Mouse (Mus musculus): ENCODE measurements around the gene Cldn15. TPM values are rescaled to one million over a fixed set of nuclear protein-coding genes. Genes with fewer than 3 reads are reported as not detected.

Cldn15 gene
- polyA plus RNA-seq, 1 experiment from 2014 or later, result 0.16 TPM

DNA sequence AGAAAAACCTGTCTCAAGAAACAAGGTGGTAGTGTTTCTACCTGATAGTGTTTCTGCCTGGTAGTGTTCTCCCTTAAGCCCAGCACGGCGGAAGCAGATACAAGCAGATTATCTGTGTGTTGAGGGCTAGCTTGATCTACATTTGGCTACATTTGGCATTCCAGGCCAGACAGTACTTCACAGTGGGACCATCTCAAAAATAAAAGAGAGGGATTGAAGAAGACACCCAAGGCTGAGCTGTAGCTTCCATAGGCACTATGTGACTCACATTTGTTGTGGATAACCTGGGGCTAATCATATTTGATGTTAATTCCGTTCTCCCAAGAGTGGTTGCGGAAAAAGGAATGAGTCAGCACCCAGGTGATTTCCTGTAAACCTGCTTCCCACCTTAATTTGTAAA lies 14.3 kb upstream of the Cldn15 start:
- H3K4me3 ChIP-seq (replicated peaks), result peak overlapping the region; percentile 86; the same call in 1 of the 2 replicates

DNA sequence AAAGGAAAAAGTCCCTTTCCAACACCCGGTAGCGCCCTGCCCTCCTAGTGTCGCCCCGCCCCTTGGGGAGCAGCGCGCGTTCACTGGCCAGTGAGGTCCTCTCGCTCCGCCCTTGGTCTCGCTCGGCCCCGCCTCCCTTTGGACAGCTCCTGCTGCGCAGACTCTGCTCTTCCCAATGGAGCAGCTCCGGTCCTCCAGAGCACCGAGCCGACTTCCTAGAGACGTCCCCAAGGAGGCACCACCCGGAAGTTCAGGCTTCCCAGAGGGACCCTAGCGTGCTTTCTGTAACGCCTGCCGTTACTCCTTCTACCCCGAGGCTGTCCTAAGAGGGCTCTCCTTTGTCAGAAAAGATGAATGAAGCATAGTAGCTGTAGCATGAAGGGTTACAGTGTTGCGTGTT lies 13.4 kb upstream of the Cldn15 start, which contains the start of gene Fis1:
Fis1 (plus strand) TSS at position 261 of the 400 bp plus-strand sequence.
- peaks cover 29% of the 10 kb centered on the region for H3K4me1 ChIP-seq (replicated peaks)
- 1% methylated on average over 23 of the region's 23 CpGs for WGBS
- peaks cover 17% of the 10 kb centered on the region for H3K36me3 ChIP-seq
- H3K27ac ChIP-seq, result peak within 1 kb of the TSS; percentile 79
- no peaks in the 10 kb centered on the region for H3K9me3 ChIP-seq
- no peaks in the 10 kb centered on the region for H3K27me3 ChIP-seq
- H3K4me3 ChIP-seq (replicated peaks), result peak within 1 kb of the TSS; percentile 86
- peak within 1 kb of the TSS; percentile 90 for H3K9ac ChIP-seq (replicated peaks)
- peak within 1 kb of the TSS; percentile 85 for H3K4me2 ChIP-seq (replicated peaks)
- peak; percentile 98 for ATAC-seq

More for the DNA sequence above, 14.3 kb upstream of the Cldn15 start:
- Histone ChIP-seq H3K27me3 (no peaks in the 10 kb centered on the region), H3K9ac (replicated peaks) (no peak overlapping the region), H3K9me3 (no peaks in the 10 kb centered on the region), H3K4me2 (replicated peaks) (peak overlapping the region; percentile 85), H3K36me3 (peaks cover 10% of the 10 kb centered on the region; the same call in 1 of the 2 replicates), H3K27ac (no peak overlapping the region), H3K4me1 (replicated peaks) (peaks cover 29% of the 10 kb centered on the region)
- WGBS, result 78% methylated on average over 4 of the region's 4 CpGs
- ATAC-seq, result no peak

DNA sequence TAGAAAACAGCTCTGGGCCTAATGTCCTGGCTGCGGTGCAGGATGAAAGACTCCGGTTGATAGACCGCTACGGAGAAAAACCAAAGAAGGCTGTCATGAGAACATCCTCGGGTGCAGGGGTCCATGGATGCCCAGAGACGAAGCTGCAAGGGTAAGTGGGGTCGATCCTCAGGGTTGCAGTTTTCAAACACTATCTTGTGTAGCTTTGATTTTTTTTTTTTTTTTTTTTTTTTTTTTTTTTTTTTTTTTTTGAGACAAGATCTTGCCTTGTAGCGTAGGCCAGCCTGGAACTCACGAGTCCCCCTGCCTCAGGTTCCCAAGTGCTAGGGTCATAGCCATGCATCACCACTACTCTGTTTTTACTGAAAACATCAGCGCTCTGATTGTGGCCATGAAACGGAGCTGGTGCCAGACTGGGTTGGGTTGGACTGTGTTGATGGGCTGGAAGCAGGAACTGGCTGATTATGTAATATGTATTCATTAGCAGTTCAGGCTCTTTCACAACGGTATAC lies 12.9 kb upstream of the Cldn15 start:
- no peaks in the 10 kb centered on the region for H3K27me3 ChIP-seq
- peak overlapping the region; percentile 85 for H3K4me2 ChIP-seq (replicated peaks)
- peak overlapping the region; percentile 79 for H3K27ac ChIP-seq
- WGBS, result 2% methylated on average over 12 of the region's 12 CpGs
- peaks cover 29% of the 10 kb centered on the region for H3K4me1 ChIP-seq (replicated peaks)
- ATAC-seq, result no peak; the same call in 1 of the 2 replicates
- H3K4me3 ChIP-seq (replicated peaks), result peak overlapping the region; percentile 86
- peaks cover 17% of the 10 kb centered on the region for H3K36me3 ChIP-seq
- peak overlapping the region; percentile 90 for H3K9ac ChIP-seq (replicated peaks)
- H3K9me3 ChIP-seq, result no peaks in the 10 kb centered on the region

DNA sequence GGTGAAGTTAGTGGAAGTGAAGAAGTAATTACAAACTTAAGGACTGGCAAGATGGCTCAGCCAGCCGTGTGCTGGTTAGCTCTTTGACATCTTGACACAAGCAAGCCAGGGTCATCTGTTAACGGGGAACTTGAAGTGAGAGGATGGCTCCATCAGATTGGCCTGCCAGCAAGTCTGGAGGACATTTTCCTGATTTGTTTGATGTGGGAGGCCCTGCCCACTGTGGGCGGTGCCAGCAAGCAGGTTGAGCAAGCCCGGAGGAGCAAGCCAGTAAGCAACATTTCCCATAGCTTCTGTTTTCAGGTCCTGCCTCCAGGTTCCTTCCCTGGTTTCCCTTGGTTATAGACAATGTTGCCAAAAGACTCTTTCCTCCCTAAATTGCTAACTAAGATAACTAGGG lies 10.8 kb upstream of the Cldn15 start:
- Histone ChIP-seq H3K27me3 (no peaks in the 10 kb centered on the region), H3K4me3 (replicated peaks) (no peak overlapping the region; the same call in 1 of the 2 replicates), H3K36me3 (peaks cover 17% of the 10 kb centered on the region), H3K4me2 (replicated peaks) (no peak overlapping the region), H3K9ac (replicated peaks) (no peak overlapping the region), H3K27ac (no peak overlapping the region), H3K4me1 (replicated peaks) (peaks cover 30% of the 10 kb centered on the region), H3K9me3 (no peaks in the 10 kb centered on the region)
- ATAC-seq, result no peak
- WGBS, result 83% methylated on average over 4 of the region's 4 CpGs

DNA sequence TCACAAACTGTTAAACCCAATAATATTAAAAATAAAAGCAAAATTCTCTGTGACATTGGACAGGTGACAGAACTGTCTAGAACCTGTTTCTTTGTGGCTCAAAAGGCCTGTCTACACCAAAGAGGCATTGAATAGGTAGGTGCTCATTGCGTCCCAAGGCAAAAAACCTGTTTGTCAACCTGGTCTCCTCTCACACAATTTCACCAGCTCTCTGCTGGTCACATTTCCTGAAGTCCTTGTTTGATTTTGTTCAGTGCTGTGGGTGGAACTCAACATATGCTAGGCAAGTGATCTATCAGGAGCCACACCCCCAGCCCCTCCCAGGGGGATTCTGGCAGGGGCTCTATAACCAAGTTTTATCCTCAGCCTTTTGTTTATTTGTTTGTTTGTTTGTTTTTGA lies 9.2 kb upstream of the Cldn15 start:
- Histone ChIP-seq H3K4me1 (replicated peaks) (peaks cover 41% of the 10 kb centered on the region), H3K36me3 (peaks cover 17% of the 10 kb centered on the region), H3K9me3 (no peaks in the 10 kb centered on the region), H3K4me3 (replicated peaks) (no peak overlapping the region), H3K27ac (no peak overlapping the region), H3K4me2 (replicated peaks) (no peak overlapping the region), H3K9ac (replicated peaks) (no peak overlapping the region), H3K27me3 (no peaks in the 10 kb centered on the region)
- 97% methylated on average over 1 of the region's 1 CpGs for WGBS
- no peak for ATAC-seq

DNA sequence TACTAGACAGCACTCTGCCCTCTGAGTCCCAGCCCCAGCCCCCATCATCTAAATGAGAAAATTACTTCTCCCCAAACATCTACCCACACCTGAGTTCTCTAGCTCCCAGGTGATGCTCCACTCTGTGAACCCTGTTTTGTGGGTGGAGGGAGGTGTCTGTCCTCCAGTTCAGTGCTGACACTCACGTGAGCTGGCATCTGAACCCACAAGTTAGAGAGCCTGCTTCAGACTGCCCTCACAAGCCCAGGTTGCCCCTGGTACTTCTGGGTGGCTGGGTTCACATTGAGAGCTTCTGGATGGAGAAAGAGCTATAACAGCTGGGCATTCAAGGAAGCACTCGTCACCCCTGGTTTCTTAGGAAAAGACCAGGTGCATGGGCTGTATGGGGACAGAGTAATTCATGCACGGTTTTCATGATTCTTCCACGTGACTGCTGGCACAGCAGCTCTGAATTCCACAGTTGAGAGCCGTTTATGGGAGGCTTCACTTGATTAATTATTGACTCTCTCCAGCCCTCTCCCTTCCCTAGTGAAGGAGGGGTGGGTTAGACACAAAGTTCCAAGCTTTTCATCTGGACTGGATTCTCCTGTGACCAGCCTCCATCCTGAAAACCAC lies 7.3 kb upstream of the Cldn15 start:
- Histone ChIP-seq H3K4me2 (replicated peaks) (no peak overlapping the region), H3K4me1 (replicated peaks) (peaks cover 44% of the 10 kb centered on the region), H3K4me3 (replicated peaks) (no peak overlapping the region), H3K9me3 (no peaks in the 10 kb centered on the region), H3K27ac (no peak overlapping the region), H3K36me3 (peaks cover 28% of the 10 kb centered on the region), H3K9ac (replicated peaks) (no peak overlapping the region), H3K27me3 (no peaks in the 10 kb centered on the region)
- ATAC-seq, result no peak
- WGBS, result 83% methylated on average over 5 of the region's 5 CpGs

DNA sequence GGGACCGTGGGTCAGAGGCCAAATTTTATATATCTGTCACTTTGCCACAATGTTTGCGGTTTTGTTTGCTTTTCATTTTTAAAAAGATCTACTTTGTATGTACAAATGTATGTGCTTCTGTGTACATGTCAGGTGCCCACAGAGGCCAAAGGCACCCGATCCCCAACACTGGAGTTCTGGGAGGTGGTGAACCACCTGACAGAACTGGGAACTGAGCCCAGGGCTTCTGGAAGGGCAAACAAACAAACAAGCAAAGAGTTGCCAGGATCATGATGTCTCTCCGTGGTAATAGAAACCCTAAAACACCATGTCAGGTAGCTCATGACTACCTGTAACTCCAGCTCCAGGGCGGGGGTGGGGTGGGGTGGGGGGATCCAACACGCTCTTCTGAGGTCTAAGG lies 6.4 kb upstream of the Cldn15 start:
- ATAC-seq, result no peak
- peaks cover 37% of the 10 kb centered on the region for H3K36me3 ChIP-seq
- H3K4me3 ChIP-seq (replicated peaks), result no peak overlapping the region
- H3K4me1 ChIP-seq (replicated peaks), result peaks cover 35% of the 10 kb centered on the region
- no peaks in the 10 kb centered on the region for H3K9me3 ChIP-seq
- no peak overlapping the region for H3K27ac ChIP-seq
- no peak overlapping the region for H3K4me2 ChIP-seq (replicated peaks)
- no peak overlapping the region for H3K9ac ChIP-seq (replicated peaks)
- 95% methylated on average over 6 of the region's 6 CpGs for WGBS
- H3K27me3 ChIP-seq, result no peaks in the 10 kb centered on the region

DNA sequence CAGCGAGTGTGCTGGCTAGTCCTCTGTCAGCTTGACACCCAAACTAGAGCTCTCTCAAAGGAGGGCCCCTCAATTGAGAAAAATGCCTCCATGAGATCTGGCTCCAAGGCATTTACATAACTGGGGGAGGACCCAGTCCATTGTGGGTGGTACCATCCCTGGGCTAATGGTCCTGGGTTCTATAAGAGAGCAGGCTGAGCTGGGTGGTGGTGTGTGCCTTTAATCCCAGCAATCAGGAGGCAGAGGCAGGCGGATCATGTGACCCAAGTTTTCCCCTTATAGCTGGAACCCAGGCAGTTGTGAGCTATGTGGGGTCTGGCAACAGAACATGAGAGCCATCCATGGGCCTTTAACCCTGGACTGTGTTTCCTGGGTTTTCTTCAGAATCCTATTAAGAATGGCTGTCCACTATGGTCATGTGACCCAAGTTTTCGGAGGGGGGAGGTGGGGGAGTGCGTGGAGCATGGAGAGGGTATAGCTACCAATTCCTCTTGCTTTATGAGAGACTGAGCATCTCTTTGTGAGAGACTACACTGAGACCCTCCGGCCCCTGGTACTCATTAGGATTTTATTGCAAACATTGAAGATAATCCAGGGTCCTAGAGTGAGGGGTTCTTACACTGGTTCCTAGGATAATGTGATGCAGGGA lies 5.0 kb upstream of the Cldn15 start:
- Histone ChIP-seq H3K27ac (peak overlapping the region; percentile 90), H3K4me3 (replicated peaks) (peak overlapping the region; percentile 63), H3K9ac (replicated peaks) (peak overlapping the region; percentile 79), H3K36me3 (peaks cover 46% of the 10 kb centered on the region), H3K27me3 (no peaks in the 10 kb centered on the region), H3K4me2 (replicated peaks) (peak overlapping the region; percentile 71), H3K9me3 (no peaks in the 10 kb centered on the region), H3K4me1 (replicated peaks) (peaks cover 24% of the 10 kb centered on the region)
- 28% methylated on average over 5 of the region's 5 CpGs for WGBS
- ATAC-seq, result no peak; the same call in 1 of the 2 replicates

DNA sequence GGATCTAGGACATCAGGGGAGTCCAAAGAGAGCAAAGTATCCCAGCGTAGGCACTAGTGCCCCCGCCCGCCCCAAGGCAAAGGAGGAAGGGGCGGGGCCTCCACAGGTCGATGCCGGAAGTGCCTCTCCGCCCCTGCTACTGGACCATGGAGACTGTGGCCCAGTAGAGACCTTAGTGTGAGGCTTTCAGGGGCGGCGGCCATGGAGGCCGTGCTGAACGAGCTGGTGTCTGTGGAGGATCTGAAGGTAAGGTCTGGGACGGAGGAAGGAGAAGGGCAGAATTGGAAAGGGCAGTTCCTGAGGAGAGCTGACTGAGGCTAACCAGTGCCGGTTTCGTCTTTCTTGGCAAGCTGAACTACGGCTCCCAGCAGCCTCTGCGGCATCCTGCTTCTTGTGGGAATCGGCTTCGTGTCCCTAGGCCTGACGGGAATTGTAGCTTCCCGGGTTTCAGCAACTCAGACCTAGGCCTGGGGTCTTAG lies 4.4 kb upstream of the Cldn15 start:
- H3K4me1 ChIP-seq (replicated peaks), result peaks cover 20% of the 10 kb centered on the region
- peak; percentile 94 for ATAC-seq

DNA sequence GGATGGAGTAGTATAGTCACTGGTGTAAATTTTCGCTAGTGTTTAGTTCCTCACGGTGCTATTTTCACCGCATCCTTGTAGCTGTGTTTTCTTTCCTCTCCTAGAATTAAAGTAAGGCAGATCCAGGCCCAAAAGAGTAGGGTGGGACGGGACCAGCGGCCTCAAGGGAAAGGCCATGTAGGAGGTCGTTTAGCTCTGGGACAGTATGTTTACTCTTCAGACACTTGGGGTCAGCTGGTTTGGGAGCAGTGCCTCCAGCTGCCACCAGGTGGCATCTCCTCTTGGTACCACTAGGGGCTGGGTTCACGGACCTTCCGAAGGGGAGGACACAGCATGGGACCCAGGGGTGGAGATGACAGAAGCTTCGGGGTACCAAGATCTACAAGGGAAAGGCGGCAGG lies 3.9 kb upstream of the Cldn15 start:
- peak overlapping the region; percentile 79 for H3K9ac ChIP-seq (replicated peaks)
- peak overlapping the region; percentile 71 for H3K4me2 ChIP-seq (replicated peaks)
- H3K27ac ChIP-seq, result peak overlapping the region; percentile 90
- peaks cover 20% of the 10 kb centered on the region for H3K4me1 ChIP-seq (replicated peaks)
- ATAC-seq, result peak; percentile 73
- H3K9me3 ChIP-seq, result no peaks in the 10 kb centered on the region
- peaks cover 45% of the 10 kb centered on the region for H3K36me3 ChIP-seq
- 3% methylated on average over 10 of the region's 10 CpGs for WGBS
- no peaks in the 10 kb centered on the region for H3K27me3 ChIP-seq
- peak overlapping the region; percentile 63 for H3K4me3 ChIP-seq (replicated peaks)

More for the DNA sequence above, 4.4 kb upstream of the Cldn15 start:
- no peaks in the 10 kb centered on the region for H3K27me3 ChIP-seq
- H3K36me3 ChIP-seq, result peaks cover 48% of the 10 kb centered on the region
- H3K9me3 ChIP-seq, result no peaks in the 10 kb centered on the region
- H3K4me3 ChIP-seq (replicated peaks), result peak overlapping the region; percentile 63
- under 1% methylated on average over 20 of the region's 20 CpGs for WGBS
- H3K4me2 ChIP-seq (replicated peaks), result peak overlapping the region; percentile 71
- peak overlapping the region; percentile 79 for H3K9ac ChIP-seq (replicated peaks)
- peak overlapping the region; percentile 90 for H3K27ac ChIP-seq

DNA sequence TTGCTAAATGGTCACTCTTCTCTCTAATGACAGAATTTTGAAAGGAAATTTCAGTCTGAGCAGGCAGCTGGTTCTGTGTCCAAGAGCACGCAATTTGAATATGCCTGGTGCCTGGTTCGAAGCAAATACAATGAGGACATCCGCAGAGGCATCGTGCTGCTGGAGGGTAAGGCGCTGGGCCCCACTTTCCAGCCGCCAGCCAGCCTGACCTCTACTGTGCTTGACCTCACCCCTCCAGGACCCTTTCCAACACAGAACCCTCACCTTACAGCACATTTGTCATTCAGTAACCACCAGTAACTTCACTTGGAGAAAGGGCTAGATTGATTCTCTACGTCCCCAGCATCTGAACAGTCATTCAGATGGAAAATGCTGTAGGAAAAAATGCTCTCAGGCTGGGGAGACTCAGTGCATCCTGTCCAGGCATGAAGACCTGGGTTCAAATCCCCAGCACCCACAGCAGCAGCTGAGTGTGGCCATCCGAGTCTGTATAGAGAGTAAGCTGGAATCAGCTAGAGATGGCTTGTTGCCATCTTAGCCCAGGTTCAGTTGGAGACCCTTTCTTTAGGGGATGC lies 3.4 kb upstream of the Cldn15 start:
- 77% methylated on average over 8 of the region's 8 CpGs for WGBS
- no peak for ATAC-seq
- H3K4me1 ChIP-seq (replicated peaks), result peaks cover 20% of the 10 kb centered on the region
- peak overlapping the region; percentile 90 for H3K27ac ChIP-seq
- H3K9me3 ChIP-seq, result no peaks in the 10 kb centered on the region
- H3K4me3 ChIP-seq (replicated peaks), result peak overlapping the region; percentile 63
- H3K4me2 ChIP-seq (replicated peaks), result peak overlapping the region; percentile 71
- peak overlapping the region; percentile 79 for H3K9ac ChIP-seq (replicated peaks)
- H3K36me3 ChIP-seq, result peaks cover 47% of the 10 kb centered on the region
- no peaks in the 10 kb centered on the region for H3K27me3 ChIP-seq

DNA sequence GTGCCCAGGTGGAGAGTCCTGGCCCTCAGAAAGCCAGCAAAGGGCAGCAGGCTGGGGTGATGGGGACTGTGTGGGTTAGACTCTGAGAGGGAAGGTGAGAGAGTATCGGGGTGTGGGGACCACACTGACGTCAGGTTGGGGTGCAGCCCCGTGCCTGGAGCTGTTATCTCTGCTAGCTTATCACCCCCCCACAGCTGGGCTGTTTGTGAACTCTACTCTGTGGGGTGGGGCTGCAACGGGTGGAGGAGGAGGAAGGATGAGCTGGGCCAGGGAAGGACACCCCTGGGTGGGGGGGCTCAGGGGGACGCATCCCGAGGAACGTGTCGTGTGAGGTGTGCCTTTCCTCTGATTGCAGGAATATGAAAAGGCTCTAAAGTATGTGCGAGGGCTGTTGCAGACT lies 1.2 kb upstream of the Cldn15 start:
- H3K36me3 ChIP-seq, result peaks cover 56% of the 10 kb centered on the region

More for the DNA sequence above, 1.2 kb upstream of the Cldn15 start:
- Histone ChIP-seq H3K9ac (replicated peaks) (no peak overlapping the region), H3K27me3 (no peaks in the 10 kb centered on the region), H3K4me1 (replicated peaks) (peaks cover 20% of the 10 kb centered on the region), H3K4me2 (replicated peaks) (no peak overlapping the region), H3K27ac (no peak overlapping the region), H3K9me3 (no peaks in the 10 kb centered on the region), H3K4me3 (replicated peaks) (no peak overlapping the region)
- WGBS, result 96% methylated on average over 9 of the region's 9 CpGs
- no peak for ATAC-seq

Data from midbrain, embryonic 13.5 days (tissue).